Mouse (Mus musculus) adrenal gland, postnatal 4 days (tissue): ENCODE measurements around the gene Jpt1. TPM values are rescaled to one million over a fixed set of nuclear protein-coding genes. Genes with fewer than 3 reads are reported as not detected.
"Not testable (repeated sequence)": the region's sequence is repeated elsewhere in the genome, so short reads cannot be mapped to it uniquely, and the experiment has no call there.

Source experiments
- DNase-seq, 2 experiments: peaks; one replicate each; pipeline ENCODE4 v3.0.0; 2021 to 2022; ENCODE audit warnings: low spot score in 2 of 2, mixed read lengths in 2 of 2
- total RNA-seq, 2 experiments: library from RNA; stranded (reverse); gene quantifications; 2 replicates each; pipeline ENCODE4 v1.2.3; 2021

The Jpt1 gene
- total RNA-seq, 2 experiments from 2014 or later: 149 to 164 TPM

DNA sequence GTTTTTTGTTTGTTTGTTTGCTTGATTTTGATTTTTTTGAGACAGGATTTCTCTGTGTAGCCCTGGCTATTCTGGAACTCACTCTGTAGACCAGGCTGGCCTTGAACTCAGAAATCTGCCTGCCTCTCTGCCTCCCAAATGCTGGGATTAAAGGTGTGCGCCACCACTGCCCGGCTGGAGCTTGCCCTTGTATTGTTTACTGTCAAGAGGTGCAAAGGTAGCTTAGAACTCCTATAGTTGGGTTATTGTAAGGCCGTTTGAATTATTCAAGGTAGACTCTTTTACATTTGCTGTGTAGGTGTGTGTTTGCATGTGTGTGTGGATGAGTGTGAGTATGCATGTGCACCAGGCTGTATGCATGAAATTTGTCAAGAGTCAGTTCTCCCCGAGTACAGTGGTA lies 37.6 kb downstream of the Jpt1 start:
- DNase-seq: not testable (repeated sequence)

- DNase-seq: no peak
These were observed 38.4 kb downstream of the Jpt1 start for GRCm38 (mm10) chr11:115475758-115476237.

GRCm38 (mm10) chr11:115475025-115475757 lies 39.0 kb downstream of the Jpt1 start, which contains the start of gene Armc7:
Gene Armc7, plus strand, starts transcription at chr11:115475667.
- peak; percentile 77 to 92 for DNase-seq

DNA sequence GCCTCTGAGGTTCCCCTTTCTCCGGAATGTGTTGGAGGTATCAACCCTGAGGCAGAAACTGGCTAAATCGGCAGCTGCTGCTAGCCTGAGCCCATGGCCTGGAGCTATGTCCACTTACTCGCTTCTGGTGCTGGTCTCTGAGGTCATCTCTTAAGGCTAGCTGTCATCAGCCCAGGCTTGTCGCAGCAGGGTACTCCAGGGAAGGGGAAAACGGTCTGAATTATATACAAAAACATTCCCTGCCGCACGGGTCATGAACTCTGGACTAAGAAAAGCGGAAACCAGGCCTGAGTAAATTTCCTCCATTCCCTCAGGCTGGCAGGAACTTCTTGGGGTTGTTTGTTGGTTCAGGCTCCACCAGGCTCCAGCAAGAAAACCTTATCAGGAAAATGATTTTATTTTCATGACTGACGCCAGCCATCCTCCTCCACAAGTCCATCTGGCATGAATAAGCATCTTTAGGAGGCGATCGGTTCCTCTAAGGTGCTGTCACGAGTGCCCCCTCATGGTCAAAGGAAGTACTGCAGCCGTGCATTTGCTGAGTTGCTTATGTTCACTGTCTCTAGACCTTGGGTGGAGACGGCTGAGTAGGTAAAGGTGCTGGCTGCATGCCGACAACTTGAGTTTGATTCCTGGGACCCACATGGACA lies 40.4 kb downstream of the Jpt1 start:
- peak; percentile 87 to 89 for DNase-seq

GRCm38 (mm10) chr11:115472183-115472582 lies 42.0 kb downstream of the Jpt1 start:
- DNase-seq: no peak

- DNase-seq: no peak
These were observed 47.0 kb downstream of the Jpt1 start for GRCm38 (mm10) chr11:115467217-115467618.

GRCm38 (mm10) chr11:115464851-115465250 lies 49.3 kb downstream of the Jpt1 start:
- no peak for DNase-seq

- no peak for DNase-seq
These were observed 50.8 kb downstream of the Jpt1 start for GRCm38 (mm10) chr11:115463397-115463796.

GRCm38 (mm10) chr11:115462243-115462891 lies 51.8 kb downstream of the Jpt1 start, which contains the start of gene Slc16a5:
Gene Slc16a5, plus strand, starts transcription at chr11:115462474.
- no peak for DNase-seq

DNA sequence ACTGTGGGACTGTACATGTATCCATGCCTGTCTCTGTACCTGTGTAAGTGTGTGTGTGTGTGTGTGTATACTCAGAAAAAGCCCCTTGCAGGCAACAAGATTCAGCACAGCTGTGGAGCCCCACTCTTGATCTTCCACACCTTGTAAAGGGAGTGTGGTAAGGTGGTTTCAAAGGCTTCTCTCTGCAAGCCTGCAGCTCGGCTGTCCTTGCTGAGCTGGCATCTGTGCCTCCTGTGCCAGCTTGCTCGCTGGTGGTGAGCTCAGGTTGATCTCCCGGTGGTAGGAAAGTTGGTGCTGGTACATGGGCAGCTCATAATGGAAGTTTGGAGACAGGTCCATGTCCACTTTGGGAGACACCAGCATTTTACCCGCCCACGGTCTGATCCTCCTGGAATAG lies 52.3 kb downstream of the Jpt1 start:
- no peak for DNase-seq

GRCm38 (mm10) chr11:115460976-115461375 lies 53.2 kb downstream of the Jpt1 start:
- DNase-seq: no peak

GRCm38 (mm10) chr11:115457405-115457804 lies 56.8 kb downstream of the Jpt1 start:
- no peak for DNase-seq

DNA sequence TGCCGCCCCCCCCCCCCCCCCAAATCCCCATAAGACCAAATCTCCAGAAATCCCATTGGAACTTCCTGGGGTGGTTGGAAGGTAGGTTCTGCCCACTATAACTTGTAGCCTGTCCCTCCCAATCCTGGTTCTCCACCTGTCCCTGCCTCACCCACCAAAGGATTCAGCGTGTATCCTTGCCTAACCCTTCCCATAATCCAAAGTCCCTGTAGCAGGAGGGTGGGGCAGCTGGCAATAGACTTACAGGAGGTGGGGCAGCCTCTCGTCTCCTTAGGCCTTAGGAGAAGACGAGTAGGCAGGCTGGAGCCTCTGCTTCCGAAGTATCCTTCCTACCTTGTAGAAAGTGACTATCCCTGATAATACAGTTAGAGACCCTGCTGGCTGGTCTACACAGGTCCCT lies 58.0 kb downstream of the Jpt1 start:
- DNase-seq: no peak

GRCm38 (mm10) chr11:115455619-115456018 lies 58.6 kb downstream of the Jpt1 start:
- no peak for DNase-seq

- DNase-seq: not testable (repeated sequence)
These were observed 59.4 kb downstream of the Jpt1 start for GRCm38 (mm10) chr11:115454822-115455221.

DNA sequence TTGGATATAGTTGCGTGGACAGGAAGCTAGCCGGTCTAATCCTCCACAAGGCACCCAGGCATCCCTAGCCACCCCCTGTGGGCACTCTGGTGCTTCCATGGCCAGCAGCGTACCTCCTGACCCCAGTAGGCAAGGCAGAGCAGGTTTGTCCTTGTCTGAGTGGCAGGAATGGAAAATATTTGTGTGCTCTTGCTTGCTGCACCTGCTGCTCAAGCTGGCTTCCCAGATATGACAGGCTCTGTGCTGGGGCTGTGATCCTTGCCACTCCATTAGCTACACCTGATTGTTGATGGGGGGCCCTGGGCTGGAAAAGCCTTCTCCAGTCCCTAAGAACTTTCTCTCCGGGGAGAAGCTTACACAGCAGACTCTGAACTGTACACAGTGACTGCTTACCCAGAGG lies 60.9 kb downstream of the Jpt1 start:
- DNase-seq: no peak

- no peak for DNase-seq
These were observed 61.8 kb downstream of the Jpt1 start for GRCm38 (mm10) chr11:115452281-115452860.

GRCm38 (mm10) chr11:115451781-115452241 lies 62.4 kb downstream of the Jpt1 start:
- DNase-seq: no peak

DNA sequence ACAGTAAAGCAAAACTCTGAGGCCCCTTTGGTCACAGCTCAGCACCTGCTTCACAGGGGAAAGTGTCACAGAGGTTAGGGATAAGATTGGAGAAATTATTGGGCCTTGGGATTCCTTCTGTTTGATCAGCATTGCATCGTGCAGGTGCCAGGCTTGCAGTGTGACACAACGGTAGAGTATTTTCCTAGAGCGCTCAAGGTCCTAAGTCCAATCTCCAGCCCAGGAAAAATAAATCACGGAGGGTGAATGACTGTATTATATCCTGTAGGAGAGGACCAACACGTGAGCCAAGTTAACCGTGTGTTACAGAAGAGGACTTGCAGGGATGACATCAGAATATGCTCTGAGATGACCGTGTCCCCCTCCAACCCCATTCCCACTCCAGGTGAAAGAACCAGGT lies 64.0 kb downstream of the Jpt1 start:
- no peak for DNase-seq

GRCm38 (mm10) chr11:115448998-115449397 lies 65.2 kb downstream of the Jpt1 start:
- DNase-seq: no peak

DNA sequence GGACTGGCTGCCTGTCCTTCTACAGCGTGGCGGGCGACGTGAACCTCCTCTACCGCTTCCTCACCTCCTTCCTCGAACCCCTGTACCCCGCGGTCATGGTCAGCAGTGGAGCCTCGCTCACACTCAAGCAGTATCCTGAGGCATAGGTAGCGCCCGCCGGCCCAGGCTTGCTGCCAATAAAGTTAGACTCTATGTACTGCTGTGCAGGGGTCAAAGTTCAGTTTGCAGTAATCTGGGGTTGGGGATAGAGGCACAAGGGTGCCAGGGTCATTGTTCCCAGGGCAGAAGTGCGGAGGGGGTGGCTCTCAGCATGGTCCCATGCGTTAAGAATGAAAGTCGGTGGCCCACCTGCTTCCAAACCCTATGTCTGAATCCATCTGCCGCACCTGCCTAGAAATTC lies 66.1 kb downstream of the Jpt1 start:
- no peak for DNase-seq
